In genomic region chr8:61927777-61928494, GRCm38 (mm10) we compare ENCODE assay signal across 7 mouse cellular contexts. TPM values are rescaled to one million over a fixed set of nuclear protein-coding genes. Genes with fewer than 3 reads are reported as not detected.
DNase-seq lines count a peak whose midpoint lies in the region; ATAC-seq and TF ChIP-seq lines count a peak whose summit lies in the region.

Gene Ddx60 (plus strand): TSS chr8:61928087.

- H3K4me1 ChIP-seq in intestine, postnatal 0 days (replicated peaks; ENCODE audit: control insufficient read depth, insufficient read depth, low read length): no peaks in the 10 kb centered on the region
- H3K4me1 ChIP-seq in midbrain, embryonic 10.5 days: peaks cover 9% of the 10 kb centered on the region

- peak within 1 kb of the TSS; percentile 68 for H3K4me3 ChIP-seq in intestine, postnatal 0 days (ENCODE audit: low read depth, low read length)
- peak within 1 kb of the TSS; percentile 53 for H3K4me3 ChIP-seq in midbrain, embryonic 10.5 days

- no peak for TF ChIP-seq CTCF in intestine, postnatal 0 days (IDR thresholded peaks at IDR 0.05; ENCODE audit: low read depth)

- no peaks in the 10 kb centered on the region for H3K36me3 ChIP-seq in intestine, postnatal 0 days (ENCODE audit: control insufficient read depth, insufficient read depth)
- no peaks in the 10 kb centered on the region for H3K36me3 ChIP-seq in midbrain, embryonic 10.5 days

- H3K27me3 ChIP-seq in intestine, postnatal 0 days (replicated peaks; ENCODE audit: control insufficient read depth, insufficient read depth, low read length): no peaks in the 10 kb centered on the region
- peaks cover 25% of the 10 kb centered on the region for H3K27me3 ChIP-seq in midbrain, embryonic 10.5 days (ENCODE audit: low read depth, poor library complexity, severe bottlenecking)

- peak within 1 kb of the TSS; percentile 79 for H3K4me2 ChIP-seq in intestine, postnatal 0 days (replicated peaks; ENCODE audit: low read depth)

- H3K9ac ChIP-seq in intestine, postnatal 0 days (ENCODE audit: low read depth, low read length): peak within 1 kb of the TSS; percentile 70

- H3K9me3 ChIP-seq in intestine, postnatal 0 days (ENCODE audit: control insufficient read depth): no peaks in the 10 kb centered on the region
- no peaks in the 10 kb centered on the region for H3K9me3 ChIP-seq in midbrain, embryonic 10.5 days (replicated peaks)

- H3K27ac ChIP-seq in intestine, postnatal 0 days (ENCODE audit: low read depth, low read length): peak within 1 kb of the TSS; percentile 67
- H3K27ac ChIP-seq in midbrain, embryonic 10.5 days (replicated peaks): peak within 1 kb of the TSS; percentile 65; the same call in 1 of the 2 replicates

- WGBS in intestine, postnatal 0 days: 7% methylated on average over 22 of the region's 22 CpGs
- WGBS in midbrain, embryonic 10.5 days: 12% methylated on average over 22 of the region's 22 CpGs

- ATAC-seq in granulocyte monocyte progenitor cell, adult 5-6 weeks (replicated peaks; ENCODE audit: poor library complexity, severe bottlenecking): peak; percentile 89
- ATAC-seq in intestine, postnatal 0 days: peak; percentile 70

- DNase-seq in adrenal gland, adult 8-10 months: peak; percentile 59
- DNase-seq in embryo, embryonic 9.5 days (ENCODE audit: extremely low spot score): peak; percentile 12
- peak; percentile 33 to 50 for DNase-seq in left cerebral cortex, postnatal 36 days (ENCODE audit: low spot score in 2 of 2)
- peak; percentile 12 for DNase-seq in midbrain, embryonic 10.5 days (ENCODE audit: low spot score)
- DNase-seq in right cerebral cortex, postnatal 4 days: peak; percentile 77

- intact Hi-C loops in left cerebral cortex, postnatal 36 days (cut with DNase I): no loop called here

RNA-seq across cellular contexts. Expression of gene Ddx60, which starts in this region (rescaled TPM):
- 10 to 100 TPM in 1 of 4 experiments, 1 to 10 TPM in 3; 7.2 to 11.0 (median 8.8) TPM for total RNA-seq in adrenal gland, adult 8-10 months (2022)
- total RNA-seq in granulocyte monocyte progenitor cell, adult 5-6 weeks (2014; fragmentation: Nextera tagmentation): 0.82 and 3.1 TPM in 2 replicates
- 3.3 and 4.7 TPM in 2 replicates for total RNA-seq in granulocyte monocyte progenitor cell, adult 5-6 weeks (2017)
- polyA plus RNA-seq in intestine, postnatal 0 days (2015; fragmentation: Nextera tagmentation; extraction: Ambion mirVana): 44.8 and 47.9 TPM in 2 replicates
- 1 to 10 TPM in 1 of 2 experiments, under 1 TPM in 1; 0.72 to 1.4 TPM for total RNA-seq in left cerebral cortex, postnatal 36 days (2021)
- polyA plus RNA-seq in midbrain, embryonic 10.5 days (2016; fragmentation: Nextera tagmentation; extraction: Ambion mirVana): 0.14 and 0.37 TPM in 2 replicates

Comparison
In these comparisons a context has a peak if more than half of its experiments do, and no peak if none do; other contexts are left out.
1. Peak in every context shown above with its lines: DNase-seq, ATAC-seq, H3K4me3 ChIP-seq and H3K27ac ChIP-seq.
2. RNA of gene Ddx60 (polyA plus RNA-seq): 44.8 to 47.9 TPM in intestine, postnatal 0 days; 0.14 to 0.37 TPM in midbrain, embryonic 10.5 days; every median in the first group is over 10 times any median in the second.
3. Peak in DNase-seq, H3K4me3 ChIP-seq and H3K27ac ChIP-seq in midbrain, embryonic 10.5 days; RNA of the gene not detected or under 1 TPM.
4. DNase-seq: peak in every context shown above with its lines; median percentile 77 in right cerebral cortex, postnatal 4 days; 59 in adrenal gland, adult 8-10 months; 42 in left cerebral cortex, postnatal 36 days; 12 in embryo, embryonic 9.5 days; 12 in midbrain, embryonic 10.5 days.